Mouse (Mus musculus): ENCODE measurements around the gene Sst. TPM values are rescaled to one million over a fixed set of nuclear protein-coding genes. Genes with fewer than 3 reads are reported as not detected.

The Sst gene
- polyA plus RNA-seq (2012; rRNA removed): 646 and 669 TPM in 2 replicates

GRCm38 (mm10) chr16:23890636-23891035 lies at the start of gene Sst:
Gene Sst (minus strand): TSS chr16:23890958.
- Histone ChIP-seq H3K27ac (ENCODE audit: insufficient read depth, low read length) (no peak within 1 kb of the TSS), H3K4me1 (ENCODE audit: control insufficient read depth, insufficient read depth, low read length) (no peaks in the 10 kb centered on the region), H3K4me3 (ENCODE audit: insufficient read depth, low read length) (peak within 1 kb of the TSS; percentile 35)
- TF ChIP-seq POLR2A (IDR thresholded peaks at IDR 0.05; ENCODE audit: extremely low read depth, insufficient read depth, low read length): peak; percentile 38; the same call in 1 of the 2 replicates
- TF ChIP-seq CTCF (IDR thresholded peaks at IDR 0.05; ENCODE audit: extremely low read depth, insufficient read depth, low read length): no peak

- no peak overlapping the region for H3K4me3 ChIP-seq (ENCODE audit: insufficient read depth, low read length)
- H3K27ac ChIP-seq (ENCODE audit: insufficient read depth, low read length): no peak overlapping the region
- TF ChIP-seq POLR2A (IDR thresholded peaks at IDR 0.05; ENCODE audit: extremely low read depth, insufficient read depth, low read length) (no peak), CTCF (IDR thresholded peaks at IDR 0.05; ENCODE audit: extremely low read depth, insufficient read depth, low read length) (no peak)
- no peaks in the 10 kb centered on the region; the same call in 1 of the 2 replicates for H3K4me1 ChIP-seq (ENCODE audit: control insufficient read depth, insufficient read depth, low read length)
Observed at GRCm38 (mm10) chr16:23934397-23934796, 43.6 kb upstream of the Sst start.

GRCm38 (mm10) chr16:23932294-23932693 lies 41.5 kb upstream of the Sst start, which contains the start of gene Rtp2:
Gene Rtp2 (minus strand): TSS chr16:23932394.
- H3K4me1 ChIP-seq (ENCODE audit: control insufficient read depth, insufficient read depth, low read length): no peaks in the 10 kb centered on the region; the same call in 1 of the 2 replicates
- TF ChIP-seq CTCF (IDR thresholded peaks at IDR 0.05; ENCODE audit: extremely low read depth, insufficient read depth, low read length) (no peak), POLR2A (IDR thresholded peaks at IDR 0.05; ENCODE audit: extremely low read depth, insufficient read depth, low read length) (no peak)
- no peak within 1 kb of the TSS for H3K27ac ChIP-seq (ENCODE audit: insufficient read depth, low read length)
- H3K4me3 ChIP-seq (ENCODE audit: insufficient read depth, low read length): no peak within 1 kb of the TSS

- Histone ChIP-seq H3K27ac (ENCODE audit: insufficient read depth, low read length) (no peak overlapping the region), H3K4me3 (ENCODE audit: insufficient read depth, low read length) (no peak overlapping the region), H3K4me1 (ENCODE audit: control insufficient read depth, insufficient read depth, low read length) (no peaks in the 10 kb centered on the region; the same call in 1 of the 2 replicates)
- TF ChIP-seq POLR2A (IDR thresholded peaks at IDR 0.05; ENCODE audit: extremely low read depth, insufficient read depth, low read length) (no peak), CTCF (IDR thresholded peaks at IDR 0.05; ENCODE audit: extremely low read depth, insufficient read depth, low read length) (no peak)
Observed at GRCm38 (mm10) chr16:23931275-23931674, 40.5 kb upstream of the Sst start.

GRCm38 (mm10) chr16:23930426-23931073 lies 39.8 kb upstream of the Sst start:
- Histone ChIP-seq H3K27ac (ENCODE audit: insufficient read depth, low read length) (no peak overlapping the region), H3K4me3 (ENCODE audit: insufficient read depth, low read length) (no peak overlapping the region), H3K4me1 (ENCODE audit: control insufficient read depth, insufficient read depth, low read length) (no peaks in the 10 kb centered on the region; the same call in 1 of the 2 replicates)
- no peak for TF ChIP-seq POLR2A (IDR thresholded peaks at IDR 0.05; ENCODE audit: extremely low read depth, insufficient read depth, low read length)
- no peak for TF ChIP-seq CTCF (IDR thresholded peaks at IDR 0.05; ENCODE audit: extremely low read depth, insufficient read depth, low read length)

GRCm38 (mm10) chr16:23927301-23928114 lies 36.8 kb upstream of the Sst start:
- no peak overlapping the region for H3K27ac ChIP-seq (ENCODE audit: insufficient read depth, low read length)
- no peaks in the 10 kb centered on the region; the same call in 1 of the 2 replicates for H3K4me1 ChIP-seq (ENCODE audit: control insufficient read depth, insufficient read depth, low read length)
- TF ChIP-seq CTCF (IDR thresholded peaks at IDR 0.05; ENCODE audit: extremely low read depth, insufficient read depth, low read length) (no peak), POLR2A (IDR thresholded peaks at IDR 0.05; ENCODE audit: extremely low read depth, insufficient read depth, low read length) (no peak)
- H3K4me3 ChIP-seq (ENCODE audit: insufficient read depth, low read length): no peak overlapping the region

- TF ChIP-seq CTCF (IDR thresholded peaks at IDR 0.05; ENCODE audit: extremely low read depth, insufficient read depth, low read length) (no peak), POLR2A (IDR thresholded peaks at IDR 0.05; ENCODE audit: extremely low read depth, insufficient read depth, low read length) (no peak)
- Histone ChIP-seq H3K27ac (ENCODE audit: insufficient read depth, low read length) (no peak overlapping the region), H3K4me3 (ENCODE audit: insufficient read depth, low read length) (no peak overlapping the region), H3K4me1 (ENCODE audit: control insufficient read depth, insufficient read depth, low read length) (no peaks in the 10 kb centered on the region)
Observed at GRCm38 (mm10) chr16:23922906-23923305, 32.1 kb upstream of the Sst start.

- Histone ChIP-seq H3K4me1 (ENCODE audit: control insufficient read depth, insufficient read depth, low read length) (no peaks in the 10 kb centered on the region), H3K27ac (ENCODE audit: insufficient read depth, low read length) (no peak overlapping the region), H3K4me3 (ENCODE audit: insufficient read depth, low read length) (no peak overlapping the region)
- TF ChIP-seq POLR2A (IDR thresholded peaks at IDR 0.05; ENCODE audit: extremely low read depth, insufficient read depth, low read length) (no peak), CTCF (IDR thresholded peaks at IDR 0.05; ENCODE audit: extremely low read depth, insufficient read depth, low read length) (no peak)
Observed at GRCm38 (mm10) chr16:23921697-23922096, 30.9 kb upstream of the Sst start.

GRCm38 (mm10) chr16:23919418-23919817 lies 28.7 kb upstream of the Sst start:
- Histone ChIP-seq H3K4me1 (ENCODE audit: control insufficient read depth, insufficient read depth, low read length) (no peaks in the 10 kb centered on the region), H3K4me3 (ENCODE audit: insufficient read depth, low read length) (no peak overlapping the region), H3K27ac (ENCODE audit: insufficient read depth, low read length) (no peak overlapping the region)
- TF ChIP-seq POLR2A (IDR thresholded peaks at IDR 0.05; ENCODE audit: extremely low read depth, insufficient read depth, low read length) (no peak), CTCF (IDR thresholded peaks at IDR 0.05; ENCODE audit: extremely low read depth, insufficient read depth, low read length) (no peak)

Data from cortical plate, adult 2 months (tissue).